Mouse (Mus musculus) embryo, embryonic 10.5 days (tissue): ENCODE results near the gene Ggcx.
"Not testable (repeated sequence)": the region's sequence is repeated elsewhere in the genome, so short reads cannot be mapped to it uniquely, and the experiment has no call there.

Experiments
- DNase-seq: peaks from one replicate; pipeline ENCODE4 v3.0.0-alpha.2; 2015; ENCODE audit warnings: low spot score

Ggcx gene

GRCm38 (mm10) chr6:72462550-72463257, 48.6 kb downstream of the Ggcx start:
- not testable (repeated sequence) for DNase-seq

GRCm38 (mm10) chr6:72465361-72466157, 51.5 kb downstream of the Ggcx start:
- DNase-seq = no peak

GRCm38 (mm10) chr6:72466171-72466570, 52.1 kb downstream of the Ggcx start:
- DNase-seq = no peak

- peak; percentile 26 for DNase-seq
Observed at GRCm38 (mm10) chr6:72473264-72474041, 59.3 kb downstream of the Ggcx start.

GRCm38 (mm10) chr6:72475221-72475985, 61.3 kb downstream of the Ggcx start:
- DNase-seq = no peak

- DNase-seq = no peak
Observed at GRCm38 (mm10) chr6:72476836-72477235, 62.7 kb downstream of the Ggcx start.

GRCm38 (mm10) chr6:72477621-72478020, 63.5 kb downstream of the Ggcx start:
- DNase-seq = no peak

- not testable (repeated sequence) for DNase-seq
Observed at GRCm38 (mm10) chr6:72478691-72479090, 64.6 kb downstream of the Ggcx start.

GRCm38 (mm10) chr6:72479645-72480421, 65.7 kb downstream of the Ggcx start:
- no peak for DNase-seq

GRCm38 (mm10) chr6:72480422-72480702, 66.3 kb downstream of the Ggcx start:
- no peak for DNase-seq
